Mouse (Mus musculus) inflammation-experienced regulatory T-cells, adult 6 months (primary cell): ENCODE measurements around the gene Srsf2. TPM values are rescaled to one million over a fixed set of nuclear protein-coding genes. Genes with fewer than 3 reads are reported as not detected.

Experiments used
- ATAC-seq: one replicate; pipeline ENCODE4 v1.8.0; 2017
- polyA plus RNA-seq, 3 experiments: library from polyadenylated mRNA; unstranded; fragments of 100-300 nt; shearing (Covaris generic); gene quantifications; one replicate each; pipeline ENCODE4 v1.2.1; 2017

Srsf2 gene
- polyA plus RNA-seq, 3 experiments from 2014 or later: 189 to 367 (median 325) TPM

DNA sequence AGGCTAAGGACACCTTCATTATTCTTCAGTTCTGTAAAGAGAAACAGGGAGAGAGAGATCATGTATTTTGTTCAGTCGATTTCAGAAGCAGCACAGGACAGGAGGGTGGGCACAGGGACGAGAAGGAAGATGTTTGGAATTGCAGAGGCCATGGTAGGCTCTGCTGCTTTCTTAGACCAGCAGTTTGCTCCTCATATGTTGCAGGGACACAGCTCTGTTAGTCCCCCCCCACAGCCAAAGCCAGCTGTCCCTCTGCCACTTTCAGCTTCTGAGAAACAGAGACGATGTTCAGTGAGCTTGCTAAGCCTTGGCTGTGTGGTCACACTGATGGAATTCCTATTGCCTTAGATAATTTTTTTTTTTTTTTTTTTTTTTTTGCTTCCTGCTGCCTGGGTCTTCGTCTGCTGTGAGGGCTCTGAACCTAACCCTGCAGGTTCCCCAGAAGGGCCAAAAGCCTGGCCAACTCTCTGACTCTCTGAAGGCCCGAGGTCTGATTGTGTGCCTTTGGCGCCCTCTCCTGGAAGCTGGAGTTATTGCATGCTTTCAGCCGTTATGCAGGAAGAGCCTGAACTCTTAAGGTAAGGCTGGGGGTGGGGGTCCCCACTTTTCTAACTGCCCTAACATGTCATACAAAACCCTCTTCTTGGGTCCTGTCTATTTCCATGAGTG, 44.8 kb downstream of the Srsf2 start:
- peak; percentile 39 for ATAC-seq

DNA sequence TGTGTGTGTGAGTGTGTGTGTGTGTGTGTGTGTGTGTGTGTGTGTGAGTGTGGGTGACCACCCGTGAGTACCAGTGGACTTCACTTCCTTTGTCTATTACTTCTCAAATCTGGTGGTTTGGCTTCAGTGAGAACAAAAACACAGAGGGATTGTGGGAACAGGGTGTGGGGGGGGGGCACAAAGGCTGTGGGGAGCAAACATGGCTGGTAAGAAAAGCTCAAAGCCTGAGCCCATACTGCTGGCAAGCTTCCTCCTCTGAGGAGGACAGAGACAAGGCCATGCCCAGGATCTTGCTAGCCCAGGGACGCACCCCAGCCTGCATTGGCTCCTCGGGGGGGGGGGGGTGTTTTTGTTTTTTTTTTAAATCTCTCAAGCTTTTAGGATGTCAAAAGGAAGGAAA, 45.4 kb downstream of the Srsf2 start:
- no peak for ATAC-seq

DNA sequence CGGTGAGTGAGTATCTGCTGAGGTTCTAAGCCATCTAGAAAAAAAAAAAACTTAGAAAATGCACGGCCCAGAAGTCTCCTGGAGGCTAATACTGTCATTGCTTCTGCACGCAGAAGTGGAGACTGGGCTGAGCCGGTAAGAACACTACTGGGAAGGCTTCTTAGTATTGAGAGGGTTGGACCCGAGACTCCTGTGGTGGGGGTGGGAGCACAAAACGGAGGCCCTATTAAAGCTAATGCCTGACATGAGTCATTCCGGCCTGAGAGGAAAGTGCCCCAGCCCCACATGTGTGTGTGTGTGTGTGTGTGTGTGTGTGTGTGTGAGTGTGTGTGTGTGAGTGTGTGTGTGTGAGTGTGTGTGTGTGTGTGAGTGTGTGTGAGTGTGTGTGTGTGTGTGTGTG, 45.8 kb downstream of the Srsf2 start:
- ATAC-seq: no peak

DNA sequence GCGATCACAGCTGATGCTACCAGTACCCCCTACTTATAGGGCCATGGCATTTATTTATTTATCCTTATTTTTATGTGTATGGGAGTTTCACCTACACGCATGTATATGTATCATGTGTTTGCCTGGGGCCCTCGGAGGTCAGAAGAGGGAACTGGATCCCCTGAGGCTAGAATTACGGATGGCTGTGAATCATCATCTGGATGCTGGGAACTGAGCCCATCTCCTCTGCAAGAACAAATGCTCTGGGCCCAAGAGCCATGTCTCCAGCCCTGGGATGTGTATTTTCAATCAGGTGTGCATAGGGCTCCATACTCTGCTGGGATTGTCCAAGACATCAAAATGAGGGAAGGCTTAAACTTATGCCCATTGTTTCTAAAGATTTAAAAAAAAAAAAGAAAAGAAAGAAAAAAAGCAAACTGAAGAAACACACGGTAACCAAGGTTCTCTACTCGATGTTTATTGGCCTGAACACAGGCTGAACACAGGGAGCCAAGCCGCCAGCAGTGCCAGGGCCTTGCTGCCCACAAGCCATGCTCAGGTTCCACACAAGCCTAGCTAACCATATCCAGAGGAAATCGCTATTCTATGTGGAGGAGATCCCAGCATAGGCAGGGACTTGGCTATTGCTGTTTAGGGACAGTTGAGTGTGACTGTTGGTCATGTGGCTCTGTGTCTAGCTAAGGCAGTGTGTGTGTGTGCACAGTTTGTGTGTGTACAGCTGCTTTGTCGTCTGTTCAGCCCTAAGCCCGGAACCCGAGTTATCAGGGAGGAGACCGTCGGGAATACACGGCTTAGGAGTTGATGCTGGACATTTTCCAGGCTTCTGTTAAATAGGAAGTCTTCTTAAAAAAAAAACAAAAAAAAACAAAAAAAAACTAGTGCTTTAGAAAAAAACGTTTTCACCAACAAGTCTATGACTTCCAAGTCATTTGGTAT, 46.5 kb downstream of the Srsf2 start:
- no peak for ATAC-seq

DNA sequence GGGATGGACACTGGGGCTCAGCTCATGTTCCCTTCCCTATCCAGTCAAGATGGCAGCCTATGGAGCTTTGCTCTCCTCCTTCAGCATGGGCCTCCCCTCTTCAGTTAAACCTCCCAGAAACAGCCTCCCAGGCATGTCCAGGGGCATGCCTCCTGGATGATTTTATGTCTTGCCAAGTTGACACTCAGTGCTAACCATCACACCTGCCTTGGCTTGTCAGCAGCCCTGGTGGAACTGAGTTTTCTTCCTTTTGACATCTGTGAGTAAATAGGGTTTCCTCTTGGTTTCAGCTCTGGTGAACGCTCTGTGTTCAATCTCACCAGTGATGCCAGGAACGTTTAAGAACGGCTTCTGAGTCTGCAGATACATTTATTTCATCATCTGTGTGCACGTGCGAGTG, 50.2 kb downstream of the Srsf2 start:
- no peak for ATAC-seq

DNA sequence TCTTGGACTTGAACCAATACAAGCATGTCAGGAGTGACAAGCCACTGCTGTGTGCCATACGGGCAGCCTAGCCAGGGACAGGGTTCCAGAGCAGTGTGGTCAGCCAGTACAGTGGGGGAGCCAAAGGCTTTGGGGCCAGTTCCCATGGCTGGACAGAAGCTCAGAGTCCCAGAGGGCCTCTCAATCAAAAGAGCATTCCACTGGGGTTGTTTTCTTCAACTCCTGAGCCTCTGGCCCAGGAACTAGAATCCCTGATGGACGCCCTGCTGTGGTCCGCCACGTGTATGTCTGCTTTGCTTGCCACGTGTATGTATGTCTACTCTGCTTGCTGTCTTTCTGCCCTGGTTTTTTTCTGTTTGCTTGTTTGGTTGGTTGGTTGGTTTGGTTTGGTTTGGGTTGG, 51.8 kb downstream of the Srsf2 start:
- no peak for ATAC-seq

Other genes starting within 250 kb of the Srsf2 start
- 1 to 10 TPM; 3.4 to 9.3 (median 3.9) TPM for gene Rhbdf2, start 226.1 kb downstream of the Srsf2 start, polyA plus RNA-seq
- gene Prcd, start 199.6 kb downstream of the Srsf2 start, polyA plus RNA-seq: not detected
- gene Cygb, start 198.8 kb downstream of the Srsf2 start, polyA plus RNA-seq: under 1 TPM in 2 of 3 experiments, not detected in 1; 0.24 to 0.32 TPM
- gene St6galnac1, start 77.6 kb downstream of the Srsf2 start, polyA plus RNA-seq: 10 to 100 TPM in 2 of 3 experiments, 1 to 10 TPM in 1; 9.0 to 17.1 (median 13.5) TPM
- gene Mxra7, start 25.0 kb downstream of the Srsf2 start, polyA plus RNA-seq: not detected
- 100 to 1,000 TPM; 121 to 151 (median 145) TPM for gene Mettl23, start 9.8 kb downstream of the Srsf2 start, polyA plus RNA-seq
- gene Jmjd6, start 9.6 kb downstream of the Srsf2 start, polyA plus RNA-seq: 10 to 100 TPM; 49.7 to 58.8 (median 53.6) TPM
- gene Mfsd11, start 654 bp downstream of the Srsf2 start, polyA plus RNA-seq: 10 to 100 TPM; 18.7 to 31.0 (median 29.0) TPM
- not detected for gene Mgat5b, start 65.8 kb upstream of the Srsf2 start, polyA plus RNA-seq